Mouse (Mus musculus): Measurements from ENCODE around the gene Gk5.

DNA sequence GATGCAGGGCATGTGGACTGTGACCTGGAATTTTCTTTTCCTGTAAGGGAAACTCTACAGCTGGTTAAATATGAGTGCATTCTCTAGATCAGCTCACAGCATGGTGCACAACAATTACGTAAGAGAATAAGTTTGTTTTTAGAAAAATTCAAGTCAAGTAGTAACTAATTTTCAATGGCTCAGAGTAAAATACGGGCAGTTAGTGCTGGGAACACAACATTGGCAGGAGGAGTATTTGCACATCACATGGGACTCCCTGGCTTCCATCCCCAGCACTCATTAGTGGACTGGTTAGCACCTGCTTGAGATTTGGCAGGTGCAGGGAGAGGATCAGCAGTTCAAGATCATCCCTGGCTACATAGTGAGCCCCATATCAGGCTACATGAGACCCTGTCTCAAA lies 31.5 kb upstream of the Gk5 start:
- no peak for TF ChIP-seq MXI1 (IDR thresholded peaks at IDR 0.05; ENCODE audit: low read depth, low read length)
- no peak for TF ChIP-seq CTCF (conservative IDR thresholded peaks at IDR 0.05 in 1 of 2, IDR thresholded peaks at IDR 0.05 in 1 of 2; ENCODE audit: low read depth in 2 of 2, low read length in 2 of 2)
- TF ChIP-seq GABPA (IDR thresholded peaks at IDR 0.05; ENCODE audit: insufficient replicate concordance, low read depth, low read length) = no peak
- no peak for TF ChIP-seq MAX (IDR thresholded peaks at IDR 0.05; ENCODE audit: low read length)
- TF ChIP-seq NELFE (IDR thresholded peaks at IDR 0.05; ENCODE audit: low read depth, low read length) = no peak
- TF ChIP-seq TCF12 (IDR thresholded peaks at IDR 0.05; ENCODE audit: low read depth, low read length) = no peak
- no peak for TF ChIP-seq USF1 (IDR thresholded peaks at IDR 0.05; ENCODE audit: low read depth, low read length)
- TF ChIP-seq CHD2 (IDR thresholded peaks at IDR 0.05; ENCODE audit: low read length) = no peak
- no peak for TF ChIP-seq EP300 (IDR thresholded peaks at IDR 0.05; ENCODE audit: low read length)

All from CH12.LX (cell line).